Mouse (Mus musculus) T-cell, adult 66 days (primary cell): ENCODE measurements around the gene Synpo2l. TPM values are rescaled to one million over a fixed set of nuclear protein-coding genes. Genes with fewer than 3 reads are reported as not detected.

Experiments
- total RNA-seq, 2 experiments: library from RNA; stranded (reverse); gene quantifications; 3 replicates in 1 of 2; 4 replicates in 1 of 2; pipeline ENCODE4 v1.2.4; 2023

Synpo2l gene
- under 1 TPM in 1 of 2 experiments, not detected in 1; 0.15 TPM for total RNA-seq

DNA sequence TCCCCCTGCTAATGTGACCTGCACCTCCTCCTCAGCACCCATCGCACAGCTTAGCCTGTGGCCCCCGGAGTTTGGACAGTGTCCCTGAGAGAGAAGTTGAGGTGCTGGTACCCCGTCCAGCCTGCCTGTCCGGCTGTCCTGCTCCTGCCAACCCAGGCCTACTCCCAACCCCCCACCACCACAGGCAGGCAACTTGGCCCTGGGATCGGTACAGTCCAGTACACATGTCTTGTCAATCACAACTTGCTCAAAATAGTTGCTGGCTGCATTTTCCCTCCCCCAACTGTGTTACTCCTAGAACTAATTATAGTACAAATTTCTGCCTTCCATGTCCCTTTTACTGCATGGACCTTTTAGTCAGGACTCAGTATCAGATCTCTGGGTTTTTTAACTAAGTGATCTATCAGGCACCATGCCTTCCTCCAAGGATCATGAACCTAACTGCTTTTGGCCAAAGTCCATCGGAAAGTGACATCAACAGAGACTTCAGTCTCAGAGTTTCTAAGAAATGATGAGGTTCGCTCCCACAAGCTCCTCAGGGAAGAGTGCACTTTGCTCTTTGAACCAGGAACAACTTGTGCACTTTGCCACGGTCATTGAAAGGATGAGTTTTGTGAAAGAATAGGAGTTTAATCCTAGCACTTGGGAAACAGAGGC is at the start of gene Synpo2l:
Gene Synpo2l (minus strand): TSS at position 201 of the 657 bp plus-strand sequence.

GRCm38 (mm10) chr14:20707201-20708190 is 39.3 kb upstream of the Synpo2l start, which contains the start of gene Zswim8:
TSS of gene Zswim8 (plus strand) at chr14:20707552.

GRCm38 (mm10) chr14:20702741-20703381 is 34.7 kb upstream of the Synpo2l start, which contains the start of gene Chchd1:
TSS of gene Chchd1 (plus strand) at chr14:20703006.

DNA sequence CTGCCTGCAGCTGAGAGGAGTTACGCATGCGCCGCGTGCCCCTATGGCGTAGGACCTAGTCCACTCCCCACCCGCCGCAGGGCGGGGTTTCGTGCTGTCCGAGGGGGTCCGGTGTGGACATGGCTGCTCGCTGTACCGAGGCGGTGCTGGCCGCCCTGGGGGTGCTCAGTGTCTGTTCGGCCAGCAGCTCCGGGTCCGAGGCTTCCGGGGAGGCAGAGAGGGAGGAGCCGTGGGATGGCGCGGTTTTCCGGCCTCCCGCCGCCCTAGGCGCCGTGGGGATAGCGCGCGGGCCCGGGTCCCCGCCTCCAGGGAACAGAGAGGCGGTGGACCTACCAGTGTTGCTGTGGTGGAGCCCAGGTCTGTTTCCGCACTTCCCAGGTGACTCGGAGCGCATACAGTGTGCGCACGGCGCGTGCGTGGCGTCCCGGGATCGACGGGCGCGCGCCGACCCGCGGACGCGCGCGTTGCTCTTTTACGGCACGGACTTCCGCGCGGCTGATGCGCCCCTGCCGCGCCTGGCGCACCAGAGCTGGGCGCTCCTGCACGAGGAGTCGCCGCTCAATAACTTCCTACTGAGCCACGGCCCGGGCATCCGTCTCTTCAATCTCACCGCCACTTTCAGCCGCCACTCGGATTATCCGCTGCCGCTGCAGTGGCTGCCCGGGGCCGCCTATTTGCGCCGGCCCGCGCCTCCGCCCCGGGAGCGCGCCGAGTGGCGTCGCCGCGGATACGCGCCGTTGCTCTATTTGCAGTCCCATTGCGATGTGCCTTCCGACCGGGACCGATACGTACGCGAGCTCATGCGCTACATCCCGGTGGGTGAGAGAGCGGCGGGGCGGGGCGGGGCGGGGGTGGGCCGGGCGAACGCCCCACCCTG is 27.0 kb upstream of the Synpo2l start, which contains the start of gene Fut11:
Gene Fut11 (plus strand): TSS at position 85 of the 877 bp plus-strand sequence.

DNA sequence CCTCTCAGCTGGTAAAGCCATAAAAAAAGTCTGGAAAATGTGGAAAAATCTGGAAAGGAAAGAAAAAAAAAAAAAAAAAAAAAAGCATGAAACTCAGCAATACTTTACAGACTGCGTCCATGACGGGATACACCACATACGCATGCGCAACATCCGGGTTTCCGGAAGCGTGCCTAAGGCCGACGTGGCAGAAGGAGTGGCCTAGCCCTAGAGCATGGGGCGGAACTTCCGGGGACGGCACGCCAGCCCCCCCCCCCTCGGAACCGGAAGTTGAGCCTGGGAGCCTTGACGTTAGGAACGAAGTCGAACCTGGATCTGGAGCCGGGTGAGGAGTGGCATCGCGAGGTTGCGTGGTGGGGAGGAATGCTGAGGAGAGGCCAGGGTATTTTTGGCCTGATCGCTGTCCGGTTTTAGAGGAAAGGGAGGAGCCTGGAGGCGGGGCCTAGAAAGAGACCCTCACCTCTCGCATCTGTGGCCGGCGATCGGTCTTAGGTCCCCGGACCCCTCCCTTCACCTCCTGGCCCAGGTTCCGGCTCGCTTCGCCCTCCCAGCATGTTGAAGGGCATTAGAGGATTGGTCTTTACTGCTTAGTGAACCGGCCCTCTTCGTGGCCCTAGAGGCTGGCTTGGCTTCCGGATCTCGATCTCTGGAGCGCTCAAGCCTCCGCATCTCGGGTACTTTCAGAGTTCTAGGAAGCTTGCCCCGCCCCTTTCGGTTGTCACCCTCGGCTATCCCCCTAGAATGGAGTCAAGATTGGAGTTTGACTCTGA is 6.1 kb upstream of the Synpo2l start, which contains the start of gene Sec24c:
Gene Sec24c (plus strand): TSS at position 245 of the 770 bp plus-strand sequence.

DNA sequence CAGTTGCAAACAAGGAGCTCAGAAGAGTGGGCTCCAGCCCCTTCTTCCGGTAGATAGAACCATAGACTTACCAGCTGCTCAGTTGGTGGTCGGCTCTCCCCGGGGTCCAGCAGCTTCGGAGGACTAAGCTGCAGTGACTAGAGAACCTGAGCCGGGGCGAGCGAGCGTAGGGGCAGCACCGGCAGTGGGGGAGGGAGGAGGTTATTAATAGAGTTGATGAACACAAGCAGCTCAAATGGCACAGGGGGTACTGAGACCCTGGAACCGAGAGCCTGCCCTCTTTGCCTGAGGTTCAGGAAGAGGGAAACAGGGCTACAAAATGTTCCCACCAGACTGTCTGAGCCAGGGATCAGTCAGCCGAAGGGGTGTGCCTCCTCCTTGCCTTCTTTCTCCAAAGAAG is 11.8 kb downstream of the Synpo2l start, which contains the start of gene Myoz1:
Gene Myoz1 (minus strand): TSS at position 180 of the 400 bp plus-strand sequence.

DNA sequence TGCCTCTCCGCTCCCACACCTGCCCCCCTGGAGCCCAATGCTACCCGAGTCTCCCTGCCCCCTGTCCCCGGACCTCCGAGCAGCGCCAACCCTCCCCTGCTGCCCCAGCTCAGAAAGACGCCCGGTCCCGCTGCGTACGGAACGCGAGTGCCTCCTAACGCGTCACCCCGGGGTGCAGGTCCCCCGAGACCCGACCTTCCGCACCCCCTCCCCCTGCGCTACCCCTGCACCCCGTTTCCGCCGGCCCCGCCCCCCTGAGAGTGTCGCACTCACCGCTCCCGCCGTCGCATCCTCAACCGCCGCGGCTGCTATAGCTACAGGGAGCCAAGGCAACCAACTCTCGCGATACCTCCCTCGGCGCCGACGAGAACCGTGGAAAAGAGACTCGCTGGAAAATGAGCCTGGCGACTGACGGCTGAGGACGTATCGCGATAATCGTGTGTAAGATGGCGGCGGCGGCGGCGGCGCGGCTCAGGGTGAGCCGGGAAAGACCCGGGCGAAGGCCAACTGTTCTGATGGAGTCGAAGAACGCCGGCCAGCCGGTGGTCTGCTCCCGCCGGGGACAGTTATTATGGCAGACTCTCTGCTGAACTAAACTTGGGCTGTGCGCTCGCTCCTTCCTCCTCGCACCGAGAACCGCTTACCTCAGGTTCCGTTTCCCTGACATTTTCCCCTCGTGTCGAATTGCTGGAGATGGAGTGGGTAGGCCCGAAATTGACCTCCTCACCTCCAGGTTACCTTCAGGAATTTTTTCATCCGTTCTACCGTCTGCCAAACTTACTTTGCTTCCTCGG is 27.3 kb downstream of the Synpo2l start, which contains the start of gene Usp54:
Gene Usp54 (minus strand): TSS at position 420 of the 794 bp plus-strand sequence.

Other genes starting within 250 kb of the Synpo2l start
- not detected for gene Cfap70, start 216.1 kb downstream of the Synpo2l start, total RNA-seq
- gene Anxa7, start 188.2 kb downstream of the Synpo2l start, total RNA-seq = 10 to 100 TPM; 47.4 to 53.4 TPM
- 10 to 100 TPM; 11.8 to 16.4 TPM for gene Mss51, start 171.5 kb downstream of the Synpo2l start, total RNA-seq
- gene Ppp3cb, start 121.8 kb downstream of the Synpo2l start, total RNA-seq = 100 to 1,000 TPM; 110 to 111 TPM
- 1 to 10 TPM; 3.9 to 4.3 TPM for gene Usp54, start 27.3 kb downstream of the Synpo2l start, total RNA-seq
- gene Myoz1, start 11.8 kb downstream of the Synpo2l start, total RNA-seq = not detected
- gene Sec24c, start 6.0 kb upstream of the Synpo2l start, total RNA-seq = 100 to 1,000 TPM; 240 to 261 TPM
- 1 to 10 TPM; 7.3 to 8.8 TPM for gene Fut11, start 26.6 kb upstream of the Synpo2l start, total RNA-seq
- 10 to 100 TPM; 38.1 to 44.3 TPM for gene Chchd1, start 34.7 kb upstream of the Synpo2l start, total RNA-seq
- gene Zswim8, start 39.2 kb upstream of the Synpo2l start, total RNA-seq = 100 to 1,000 TPM; 124 to 133 TPM
- 10 to 100 TPM; 45.4 to 51.1 TPM for gene Ndst2, start 66.2 kb upstream of the Synpo2l start, total RNA-seq
- gene Camk2g, start 125.7 kb upstream of the Synpo2l start, total RNA-seq = 10 to 100 TPM; 68.3 to 72.0 TPM
- under 1 TPM in 1 of 2 experiments, not detected in 1; 0.23 TPM for gene Plau, start 168.3 kb upstream of the Synpo2l start, total RNA-seq